Mouse (Mus musculus) cerebellum, adult 11 months (tissue): ENCODE measurements at regions not wholly inside any gene's neighbourhood (a gene's known extent, or its start where the extent isn't known, plus 50 kb on each side); places are given as distances from the start of the nearest gene placed in this dataset.
A peak's percentile ranks its signal among the peaks of the same experiment; 100 is the strongest.
"Not testable (repeated sequence)": the region's sequence is repeated elsewhere in the genome, so short reads cannot be mapped to it uniquely, and the experiment has no call there.

Experiments used
- DNase-seq: peaks from one replicate; pipeline ENCODE4 v3.0.0; 2022

- no peak for DNase-seq
These were observed 782.6 kb upstream of the Agtr1b start for GRCm38 (mm10) chr3:21149618-21150017.

GRCm38 (mm10) chr3:21128821-21129504 is 762.0 kb upstream of the Agtr1b start:
- DNase-seq = no peak

- DNase-seq = no peak
These were observed 759.2 kb upstream of the Agtr1b start for GRCm38 (mm10) chr3:21126191-21126590.

- no peak for DNase-seq
These were observed 751.4 kb upstream of the Agtr1b start for GRCm38 (mm10) chr3:21118164-21118902.

- no peak for DNase-seq
These were observed 745.0 kb upstream of the Agtr1b start for GRCm38 (mm10) chr3:21111735-21112518.

GRCm38 (mm10) chr3:21090206-21090605 is 723.2 kb upstream of the Agtr1b start:
- DNase-seq = no peak

- DNase-seq = no peak
These were observed 719.4 kb upstream of the Agtr1b start for GRCm38 (mm10) chr3:21086426-21086825.

GRCm38 (mm10) chr3:21077548-21077947 is 710.6 kb upstream of the Agtr1b start:
- no peak for DNase-seq

GRCm38 (mm10) chr3:21053337-21053736 is 686.4 kb upstream of the Agtr1b start:
- DNase-seq = not testable (repeated sequence)

- DNase-seq = not testable (repeated sequence)
These were observed 682.4 kb upstream of the Agtr1b start for GRCm38 (mm10) chr3:21049365-21049764.

GRCm38 (mm10) chr3:21045981-21046380 is 679.0 kb upstream of the Agtr1b start:
- DNase-seq = no peak

GRCm38 (mm10) chr3:21025876-21026275 is 658.9 kb upstream of the Agtr1b start:
- no peak for DNase-seq

GRCm38 (mm10) chr3:21020946-21021345 is 654.0 kb upstream of the Agtr1b start:
- no peak for DNase-seq

- DNase-seq = no peak
These were observed 653.3 kb upstream of the Agtr1b start for GRCm38 (mm10) chr3:21020297-21020696.

GRCm38 (mm10) chr3:21009650-21010049 is 642.7 kb upstream of the Agtr1b start:
- DNase-seq = no peak

GRCm38 (mm10) chr3:20998295-20998694 is 631.3 kb upstream of the Agtr1b start:
- no peak for DNase-seq

GRCm38 (mm10) chr3:20989486-20989970 is 622.6 kb upstream of the Agtr1b start:
- no peak for DNase-seq

GRCm38 (mm10) chr3:20986942-20987341 is 620.0 kb upstream of the Agtr1b start:
- no peak for DNase-seq

- peak; percentile 9 for DNase-seq
These were observed 619.4 kb upstream of the Agtr1b start for GRCm38 (mm10) chr3:20986377-20986727.

GRCm38 (mm10) chr3:20985682-20986376 is 618.9 kb upstream of the Agtr1b start:
- DNase-seq = peak; percentile 37

- no peak for DNase-seq
These were observed 617.2 kb upstream of the Agtr1b start for GRCm38 (mm10) chr3:20984146-20984545.

GRCm38 (mm10) chr3:20973077-20973476 is 606.1 kb upstream of the Agtr1b start:
- DNase-seq = no peak
